Comparison of ENCODE assay signal across 7 mouse cellular contexts in the genomic region with DNA sequence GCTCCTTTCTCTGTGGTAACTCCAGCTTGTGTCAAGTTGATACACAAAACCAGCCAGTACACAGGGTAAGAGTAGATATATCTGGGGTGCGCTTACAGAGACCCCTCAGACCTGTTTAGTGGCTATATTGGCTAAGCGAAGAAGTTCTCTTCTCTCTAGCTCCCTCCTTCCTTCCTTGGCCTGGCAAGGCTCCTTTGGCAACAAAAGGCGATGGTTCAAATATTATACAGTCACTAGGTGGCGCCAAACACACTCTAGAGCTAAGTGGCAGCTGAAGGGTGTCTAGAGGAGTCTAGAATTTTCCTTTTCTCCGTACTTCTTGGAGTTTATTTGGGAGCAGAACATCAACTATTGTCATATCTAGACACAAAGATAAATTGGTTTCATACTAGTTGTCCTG. TPM values are rescaled to one million over a fixed set of nuclear protein-coding genes. Genes with fewer than 3 reads are reported as not detected.
DNase-seq lines count a peak whose midpoint lies in the region; ATAC-seq and TF ChIP-seq lines count a peak whose summit lies in the region.

No protein-coding gene starts in this region.

- WGBS in kidney, embryonic 15.5 days: 31% methylated on average over 5 of the region's 5 CpGs
- 17% methylated on average over 5 of the region's 5 CpGs for WGBS in bone marrow, adult 2 months
- 24% methylated on average over 5 of the region's 5 CpGs for WGBS in liver, postnatal 0 days (ENCODE audit: insufficient replicate concordance)

- no peak for TF ChIP-seq EP300 in liver, postnatal 0 days (IDR thresholded peaks at IDR 0.05; ENCODE audit: low read depth)

- intact Hi-C loops in heart, postnatal 36 days (cut with DNase I): loop anchor here (2.0 to 10.0 kb wide), 3 partner anchors 39 to 485 kb away; a partner anchor contains a TSS

- ATAC-seq in kidney, embryonic 15.5 days (replicated peaks; ENCODE audit: low FRiP score): no peak
- no peak for ATAC-seq in liver, postnatal 0 days

- no peak overlapping the region for H3K9ac ChIP-seq in kidney, embryonic 15.5 days
- H3K9ac ChIP-seq in liver, postnatal 0 days (replicated peaks): no peak overlapping the region

- TF ChIP-seq POLR2A in bone marrow, adult 2 months (IDR thresholded peaks at IDR 0.05; ENCODE audit: borderline replicate concordance, control insufficient read depth, low read depth, low read length): no peak

- no peaks in the 10 kb centered on the region for H3K36me3 ChIP-seq in kidney, embryonic 15.5 days
- H3K36me3 ChIP-seq in liver, postnatal 0 days (replicated peaks; ENCODE audit: insufficient read depth, low read length): no peaks in the 10 kb centered on the region

- DNase-seq in kidney, adult 8-10 months: peak; percentile 7 to 25
- peak; percentile 36 for DNase-seq in MEL-GATA-1-ER (ENCODE audit: extremely low read depth, low read depth)
- DNase-seq in heart, postnatal 36 days: peak; percentile 22 to 24
- peak; percentile 22 for DNase-seq in liver, postnatal 0 days
- DNase-seq in thymus, postnatal 4 days: peak; percentile 29

- no peaks in the 10 kb centered on the region for H3K4me1 ChIP-seq in kidney, embryonic 15.5 days
- no peaks in the 10 kb centered on the region for H3K4me1 ChIP-seq in bone marrow, adult 2 months (ENCODE audit: control insufficient read depth, insufficient read depth, low read length)
- H3K4me1 ChIP-seq in liver, postnatal 0 days (ENCODE audit: insufficient read depth): no peaks in the 10 kb centered on the region

- H3K27ac ChIP-seq in kidney, embryonic 15.5 days: no peak overlapping the region
- H3K27ac ChIP-seq in bone marrow, adult 2 months (ENCODE audit: control insufficient read depth, insufficient read depth, low read depth, low read length, poor library complexity): no peak overlapping the region
- no peak overlapping the region for H3K27ac ChIP-seq in liver, postnatal 0 days (ENCODE audit: low read depth)

- no peak overlapping the region for H3K4me3 ChIP-seq in kidney, embryonic 15.5 days (replicated peaks)
- no peak overlapping the region for H3K4me3 ChIP-seq in bone marrow, adult 2 months (replicated peaks; ENCODE audit: control insufficient read depth, low read depth, low read length)
- no peak overlapping the region for H3K4me3 ChIP-seq in liver, postnatal 0 days (ENCODE audit: low read depth, low read length)

- no peaks in the 10 kb centered on the region for H3K27me3 ChIP-seq in kidney, embryonic 15.5 days
- H3K27me3 ChIP-seq in liver, postnatal 0 days (ENCODE audit: insufficient read depth, low read length): no peaks in the 10 kb centered on the region

- H3K9me3 ChIP-seq in kidney, embryonic 15.5 days (replicated peaks): no peaks in the 10 kb centered on the region
- no peaks in the 10 kb centered on the region for H3K9me3 ChIP-seq in liver, postnatal 0 days (ENCODE audit: low read length)

- 0 out of 2 replicates have a peak, but pooled peaks have one; percentile 8 for TF ChIP-seq CTCF in bone marrow, adult 2 months (IDR thresholded peaks at IDR 0.05; ENCODE audit: control insufficient read depth, insufficient read depth, low read length)
- TF ChIP-seq CTCF in liver, postnatal 0 days (IDR thresholded peaks at IDR 0.05; ENCODE audit: low read depth): peak; percentile 62

- no peak overlapping the region for H3K4me2 ChIP-seq in kidney, embryonic 15.5 days
- no peak overlapping the region for H3K4me2 ChIP-seq in liver, postnatal 0 days (ENCODE audit: low read depth, low read length)

RNA-seq across cellular contexts. Expression of a gene that starts 37.7 kb away (rescaled TPM):
- polyA plus RNA-seq in kidney, embryonic 15.5 days (2015; fragmentation: Nextera tagmentation; extraction: Ambion mirVana): not detected in 2 replicates
- polyA plus RNA-seq in bone marrow, adult 2 months (2011; ENCODE audit: insufficient read depth, insufficient read length, low replicate concordance, missing spikeins): not detected in 2 replicates
- under 1 TPM in 1 of 2 experiments, not detected in 1; 0.44 TPM for total RNA-seq in heart, postnatal 36 days (2021)
- polyA plus RNA-seq in liver, postnatal 0 days (2015; fragmentation: Nextera tagmentation; extraction: Ambion mirVana): not detected in 2 replicates

RNA-seq across cellular contexts. Expression of a gene that starts 50.4 kb away (rescaled TPM):
- 0.84 and 2.6 TPM in 2 replicates for polyA plus RNA-seq in kidney, embryonic 15.5 days (2015; fragmentation: Nextera tagmentation; extraction: Ambion mirVana)
- polyA plus RNA-seq in bone marrow, adult 2 months (2011; ENCODE audit: insufficient read depth, insufficient read length, low replicate concordance, missing spikeins): not detected in 2 replicates
- total RNA-seq in heart, postnatal 36 days (2021): under 1 TPM; 0.05 to 0.11 TPM
- polyA plus RNA-seq in liver, postnatal 0 days (2015; fragmentation: Nextera tagmentation; extraction: Ambion mirVana): not detected in 2 replicates
